Mouse (Mus musculus) natural killer cell, adult 2 months (primary cell): ENCODE measurements around the gene Rap2b.

Experiments
- DNase-seq, 2 experiments: peaks; one replicate each; pipeline ENCODE4 v3.0.0; 2022; ENCODE audit warnings: low spot score in 2 of 2

Rap2b gene

GRCm38 (mm10) chr3:61376001-61376400 is 14.6 kb downstream of the Rap2b start:
- DNase-seq: no peak

GRCm38 (mm10) chr3:61386368-61386767 is 24.9 kb downstream of the Rap2b start:
- no peak for DNase-seq

- no peak for DNase-seq
Measured at GRCm38 (mm10) chr3:61391564-61391963, 30.1 kb downstream of the Rap2b start.

- DNase-seq: no peak
Measured at GRCm38 (mm10) chr3:61392881-61393280, 31.4 kb downstream of the Rap2b start.

DNA sequence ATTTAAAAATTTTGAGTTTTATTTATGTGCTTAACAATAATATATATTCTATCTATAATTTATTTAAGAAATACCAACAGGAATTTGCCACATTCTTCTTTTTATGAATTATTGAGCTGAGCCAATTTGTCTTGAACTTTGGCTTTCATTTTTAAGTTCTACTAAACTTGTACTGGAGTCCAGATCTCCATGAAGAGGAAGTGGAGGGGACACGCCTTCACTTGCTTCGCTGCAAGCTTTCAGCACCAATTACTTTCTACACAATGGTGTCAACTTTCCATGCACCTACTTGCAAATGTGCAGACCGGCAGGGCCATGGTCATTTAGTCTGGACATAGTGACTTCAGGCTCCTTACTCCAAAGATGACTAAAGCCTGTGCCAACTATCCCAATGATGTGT is 32.1 kb downstream of the Rap2b start:
- no peak for DNase-seq

GRCm38 (mm10) chr3:61395382-61395781 is 33.9 kb downstream of the Rap2b start:
- no peak for DNase-seq

DNA sequence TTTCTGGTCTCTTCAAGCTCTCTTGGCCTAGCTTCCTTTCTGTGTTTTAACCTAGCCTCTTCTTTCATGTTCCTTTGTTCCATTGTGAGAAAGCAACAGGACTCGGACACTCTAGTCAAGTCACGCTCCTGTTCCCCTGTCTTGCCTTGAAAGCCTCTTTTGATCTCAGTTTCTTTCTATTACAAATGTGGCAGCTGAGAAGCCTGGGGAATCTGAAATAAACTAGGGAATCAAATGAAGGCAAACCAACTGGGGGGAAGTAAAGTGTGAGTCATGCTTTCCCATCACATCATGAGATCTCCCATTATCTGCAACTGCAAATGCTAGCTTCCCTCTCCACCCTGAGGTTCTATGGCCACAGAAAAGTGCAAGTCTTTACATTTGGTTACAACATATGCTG is 35.3 kb downstream of the Rap2b start:
- no peak for DNase-seq

DNA sequence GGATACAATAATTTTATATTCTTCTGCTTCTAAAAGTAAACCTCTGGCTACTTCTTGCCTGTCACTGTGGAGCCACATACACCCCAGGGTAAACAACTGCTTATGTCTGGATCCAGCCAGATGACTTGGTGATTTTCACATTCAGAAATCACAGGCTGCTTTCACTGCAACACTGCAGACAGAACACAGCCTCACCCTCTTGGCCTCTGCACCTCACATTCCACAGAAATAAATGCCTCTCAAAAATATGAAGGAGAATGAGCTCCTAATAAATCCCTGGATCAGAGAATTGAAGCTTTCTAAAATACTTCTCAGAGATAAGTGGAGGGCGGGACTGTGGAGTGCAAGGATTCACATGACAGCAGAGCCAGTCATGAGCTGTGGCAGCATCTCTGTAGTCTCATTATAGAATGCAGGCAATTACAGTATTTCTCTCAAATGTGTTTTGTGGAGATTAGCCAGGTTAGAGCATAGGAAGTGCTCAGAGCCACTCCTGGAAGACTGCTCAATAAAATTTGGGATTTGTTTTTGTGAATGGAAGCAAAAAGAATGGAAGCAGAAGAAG is 39.5 kb downstream of the Rap2b start:
- no peak for DNase-seq

- no peak for DNase-seq
Measured at GRCm38 (mm10) chr3:61406921-61407320, 45.5 kb downstream of the Rap2b start.

DNA sequence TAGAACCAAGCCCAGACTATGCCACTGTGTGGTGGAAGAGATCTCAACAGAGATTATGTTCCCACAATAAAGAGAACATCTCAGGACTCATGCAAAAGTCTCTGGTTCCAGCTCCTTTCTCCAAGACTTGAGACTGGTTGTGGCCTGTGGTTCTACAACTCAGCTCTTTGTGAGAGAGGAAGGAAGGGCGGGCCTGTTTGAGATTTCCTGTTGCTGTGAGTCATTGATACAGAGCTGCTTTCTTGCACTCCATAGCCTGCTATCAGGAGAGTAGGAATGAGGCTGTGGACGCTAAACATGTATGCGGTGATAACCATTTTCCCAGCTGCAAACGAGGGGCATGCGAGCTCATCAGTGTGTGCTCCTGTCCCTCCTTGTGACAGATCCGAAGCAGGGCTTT is 48.2 kb downstream of the Rap2b start:
- DNase-seq: peak; percentile 69 to 80

- no peak for DNase-seq
Measured at GRCm38 (mm10) chr3:61415883-61416282, 54.4 kb downstream of the Rap2b start.
